Mouse (Mus musculus) layer of hippocampus, postnatal 14 days (tissue): ENCODE data around the gene Otulin. TPM values are rescaled to one million over a fixed set of nuclear protein-coding genes. Genes with fewer than 3 reads are reported as not detected.

Experiments used
- DNase-seq, 2 experiments: peaks; one replicate each; pipeline ENCODE4 v3.0.0; 2021 to 2022; ENCODE audit warnings: low spot score in 2 of 2, mixed read lengths in 1 of 2
- total RNA-seq, 2 experiments: library from RNA; stranded (reverse); gene quantifications; 2 replicates each; pipeline ENCODE4 v1.2.3; 2021

Otulin gene
- total RNA-seq, 2 experiments from 2014 or later: 22.0 to 22.4 TPM

DNA sequence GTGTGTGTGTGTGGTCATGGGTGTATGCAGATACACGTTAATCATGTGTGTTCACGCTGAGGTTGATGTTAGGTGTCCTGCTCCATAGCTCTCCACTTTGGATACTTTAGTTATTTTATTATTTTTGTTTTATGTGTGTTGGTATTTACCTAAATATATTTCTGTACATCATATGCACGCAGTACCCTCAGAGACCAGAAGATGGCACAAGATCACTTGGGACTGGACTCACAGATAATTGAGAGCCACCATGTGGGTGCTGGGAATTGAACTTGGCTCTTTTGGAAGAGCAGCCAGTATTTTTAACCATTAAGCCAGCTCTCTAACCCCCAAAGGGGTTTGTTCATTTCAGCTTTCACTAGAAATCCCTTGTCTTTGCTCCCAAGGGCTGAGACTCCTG is 48.1 kb downstream of the Otulin start:
- no peak for DNase-seq

DNA sequence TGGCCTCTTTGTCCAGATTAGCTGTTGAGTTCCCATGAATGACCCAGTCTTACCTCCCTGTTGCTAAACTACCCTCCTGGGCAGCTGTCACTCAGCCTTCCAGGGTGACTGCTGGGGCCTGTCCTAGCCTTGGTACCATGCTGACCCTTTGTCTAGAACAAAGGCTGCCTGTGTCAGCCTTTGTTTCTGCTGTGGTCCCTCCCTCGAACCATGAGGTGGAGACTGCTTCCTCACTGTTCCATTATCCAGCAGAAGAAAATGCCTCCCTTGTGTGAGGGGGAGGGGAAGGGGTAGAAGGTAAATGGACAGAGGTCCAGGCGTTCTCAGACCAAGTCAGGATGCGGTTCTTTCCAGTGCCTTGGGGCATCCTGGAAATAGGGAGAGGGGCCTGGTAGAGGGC is 48.9 kb downstream of the Otulin start:
- DNase-seq: no peak

DNA sequence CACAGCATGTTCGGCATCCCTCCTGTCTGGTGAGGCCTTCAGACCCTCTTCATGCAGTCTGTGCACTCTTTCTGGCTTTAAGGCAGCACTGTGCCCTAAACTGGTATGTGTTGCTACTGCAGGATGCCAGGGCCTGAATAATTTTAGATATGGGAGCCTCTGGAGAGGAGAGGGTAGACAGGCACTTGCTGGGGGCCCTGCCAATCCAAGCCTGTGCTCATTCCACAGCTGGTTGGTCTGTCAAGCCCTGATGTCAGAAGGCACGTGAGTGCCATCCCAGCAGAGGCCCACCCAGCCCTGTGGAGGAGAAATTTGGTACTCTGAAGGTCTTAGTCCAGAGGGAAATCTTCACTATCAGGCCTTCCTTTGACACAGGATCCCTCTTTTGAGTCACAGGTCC is 49.7 kb downstream of the Otulin start:
- no peak for DNase-seq

DNA sequence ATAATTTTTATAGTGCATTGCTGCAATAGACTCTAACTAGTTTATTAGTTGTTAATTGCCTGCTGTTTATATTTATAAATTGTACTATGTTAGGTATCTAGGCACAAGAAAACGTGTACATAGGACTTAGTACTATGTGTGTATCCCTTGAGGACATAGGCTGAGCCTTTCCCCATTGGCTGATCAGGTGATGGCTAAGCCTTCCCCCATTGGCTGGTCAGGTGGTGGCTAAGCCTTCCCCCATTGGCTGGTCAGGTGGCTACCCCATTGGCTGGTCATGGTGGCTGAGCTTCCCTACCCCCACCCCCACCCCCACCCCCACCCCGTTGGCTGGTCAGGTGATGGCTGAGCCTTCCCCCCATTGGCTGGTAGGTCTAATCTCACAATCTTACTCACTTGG is 50.6 kb downstream of the Otulin start:
- DNase-seq: no peak

DNA sequence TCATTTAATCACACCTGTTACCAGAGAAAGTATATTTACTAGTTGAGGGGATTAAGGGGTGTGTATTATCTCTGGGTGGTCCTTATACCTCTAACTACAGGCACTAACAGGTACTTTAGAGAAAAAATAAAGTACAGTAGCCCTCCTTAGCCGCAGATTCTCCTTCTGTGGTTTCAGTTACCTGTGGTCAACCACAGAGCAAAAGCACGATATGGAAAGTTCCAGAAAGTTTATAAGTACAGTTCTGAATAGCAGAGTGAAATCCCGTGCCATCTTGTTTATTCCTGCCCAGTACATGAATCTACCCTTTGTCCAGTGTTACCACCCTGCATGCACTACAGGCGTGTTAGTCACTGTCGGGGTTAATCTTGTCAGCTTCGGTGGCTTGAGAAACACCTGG is 51.6 kb downstream of the Otulin start:
- DNase-seq: no peak

DNA sequence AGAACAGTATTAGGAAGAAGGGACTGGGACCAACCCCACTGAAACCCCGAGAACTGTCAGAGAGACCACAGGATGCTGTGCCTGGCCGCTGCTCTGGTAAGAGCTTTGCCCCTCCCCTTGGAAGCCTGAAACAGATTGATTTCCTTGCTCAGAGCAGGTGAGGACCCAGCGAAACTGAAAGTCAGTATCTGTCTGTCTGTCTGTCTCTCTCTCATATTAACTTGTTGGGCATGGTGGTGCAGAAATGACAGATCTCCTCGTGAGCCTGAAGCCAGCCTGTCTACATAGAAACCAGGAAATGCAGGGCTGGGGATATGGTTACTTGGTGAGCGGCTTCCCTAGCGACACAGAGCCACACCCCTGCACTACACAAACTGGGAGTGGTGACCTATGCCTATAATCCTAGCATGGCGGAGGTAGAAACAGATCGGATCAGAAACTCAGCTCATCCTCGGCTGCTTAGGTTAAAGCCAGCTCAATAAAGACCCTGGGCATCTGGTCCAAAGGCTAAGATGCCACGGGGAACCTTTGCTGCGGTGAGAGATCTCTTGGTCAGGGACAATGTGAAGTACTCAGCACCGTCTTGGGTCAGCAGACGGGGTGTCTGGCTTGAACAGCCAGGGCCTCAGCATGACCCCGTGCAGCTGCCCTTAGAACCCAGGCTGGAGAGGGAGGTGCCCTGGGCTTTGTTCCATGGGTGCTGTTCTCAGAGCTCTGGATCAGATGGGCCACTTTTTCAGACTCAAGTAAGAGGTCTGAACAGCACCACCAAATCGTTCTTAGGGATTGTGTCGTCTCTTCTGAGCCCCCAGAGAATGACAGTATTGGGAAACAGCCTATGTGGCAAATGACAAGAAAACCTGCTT is 52.3 kb downstream of the Otulin start:
- DNase-seq: no peak

DNA sequence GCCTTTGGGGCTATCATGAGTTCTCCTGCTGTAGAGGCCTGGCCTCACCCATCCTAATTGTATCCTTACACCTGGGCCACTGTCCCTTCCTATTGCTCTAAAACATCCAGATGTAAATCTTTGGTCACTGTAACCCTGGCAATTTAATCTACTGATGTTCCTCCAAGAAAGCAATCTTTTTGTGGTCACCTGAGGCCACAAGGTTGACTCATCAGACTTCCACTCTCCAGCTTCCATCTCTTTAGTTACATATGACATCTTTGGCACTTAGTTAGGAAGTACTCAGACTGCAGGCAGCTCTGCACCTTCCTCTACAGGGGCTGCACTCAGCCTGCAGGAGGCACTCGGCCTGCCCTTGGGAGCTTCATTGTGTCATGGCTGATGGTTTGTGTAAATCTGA is 53.6 kb downstream of the Otulin start:
- no peak for DNase-seq

DNA sequence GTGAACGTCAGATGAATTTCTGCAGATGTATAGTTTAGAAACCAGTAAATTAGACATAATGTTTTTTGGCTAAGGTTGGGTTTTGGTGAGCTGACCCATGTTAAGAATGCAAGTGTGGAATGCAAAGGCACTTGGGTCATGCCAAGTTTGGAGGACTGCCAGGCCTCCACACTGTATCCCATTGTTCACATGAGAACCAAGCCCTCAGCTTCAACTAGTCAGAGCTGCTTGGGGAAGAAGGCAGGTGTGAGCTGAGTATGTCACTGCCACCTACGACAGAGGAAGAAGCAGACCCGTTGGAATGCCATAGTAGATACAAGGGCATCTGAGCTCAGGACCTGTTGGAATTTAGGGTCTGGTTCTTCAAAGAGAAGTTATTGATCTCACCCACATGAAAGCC is 54.6 kb downstream of the Otulin start:
- DNase-seq: no peak

DNA sequence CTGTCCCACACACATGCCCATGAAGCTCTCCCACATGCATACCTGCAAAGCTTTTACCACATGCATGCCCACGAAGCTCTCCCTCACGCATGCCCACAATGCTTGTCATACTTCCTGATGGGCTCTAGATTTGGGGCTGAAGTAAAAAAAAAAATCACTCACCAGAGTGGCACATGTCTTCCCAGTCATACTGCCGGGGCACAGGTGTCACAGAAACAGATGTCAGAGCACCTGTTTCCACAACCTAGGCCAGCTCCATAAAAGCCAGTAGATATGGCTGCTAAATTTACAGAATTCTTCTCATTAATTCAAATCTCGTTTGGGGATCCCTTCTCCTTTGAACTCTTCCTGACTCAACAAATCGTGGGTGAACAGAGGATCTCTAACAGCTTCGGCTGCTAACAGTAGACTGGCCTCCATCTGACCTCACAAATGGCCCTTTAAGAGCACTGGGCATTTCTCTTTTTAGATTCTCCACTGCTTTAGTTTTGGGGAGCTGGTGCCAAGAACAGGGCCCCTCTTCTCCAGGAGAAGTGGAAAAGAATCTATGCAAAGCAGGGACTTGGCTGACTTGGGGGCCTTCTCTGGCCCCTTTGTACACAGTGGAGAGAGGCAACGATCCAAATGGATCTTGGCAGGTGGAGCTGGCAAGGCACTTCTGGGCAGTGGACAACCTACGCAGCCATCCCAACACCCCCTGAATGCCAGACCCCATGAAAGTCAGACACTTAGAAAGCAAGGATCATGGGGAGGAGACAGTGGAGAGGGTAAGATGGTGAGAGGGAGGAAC is 55.3 kb downstream of the Otulin start:
- DNase-seq: peak in 1 of 2 experiments; percentile 71

DNA sequence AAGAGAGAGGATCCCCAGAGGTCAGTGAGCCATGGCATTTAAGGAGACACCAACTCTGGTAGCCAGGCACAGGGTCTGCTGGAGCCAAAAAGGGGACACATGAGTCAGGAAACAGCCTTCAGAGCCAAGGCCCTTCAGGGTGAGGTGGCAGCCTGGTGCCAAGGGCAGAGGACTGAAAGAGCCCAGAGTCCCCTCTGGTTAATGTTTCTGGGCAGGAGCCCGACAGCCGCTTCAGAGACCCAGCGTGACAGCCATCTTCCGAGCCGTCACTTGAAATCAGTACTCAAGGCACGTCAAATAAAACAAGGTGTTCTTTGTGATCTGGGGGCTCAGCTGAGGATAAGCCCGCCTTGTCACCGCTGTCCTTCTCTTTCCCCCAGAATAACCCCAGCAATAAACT is 59.3 kb downstream of the Otulin start:
- peak in 1 of 2 experiments; percentile 51 for DNase-seq

DNA sequence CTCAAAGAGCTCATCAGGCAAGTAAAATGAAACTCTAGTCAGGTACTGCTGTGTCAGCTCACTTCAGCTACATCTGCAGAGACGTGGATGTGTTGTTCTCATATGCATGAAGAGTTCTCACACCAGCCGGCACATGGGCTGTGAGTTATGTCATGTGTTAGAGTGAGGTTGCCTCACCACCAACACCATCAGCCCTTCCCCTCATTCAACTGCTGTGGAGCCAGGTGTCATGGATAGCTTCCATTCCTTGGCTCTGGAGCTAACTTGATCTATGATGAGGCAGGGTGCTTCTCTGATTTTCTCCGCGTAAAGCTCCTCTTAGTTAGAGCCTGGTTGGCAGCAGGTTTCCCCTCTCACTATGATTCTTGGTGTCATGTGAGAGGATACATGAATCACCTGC is 60.1 kb downstream of the Otulin start:
- no peak for DNase-seq

DNA sequence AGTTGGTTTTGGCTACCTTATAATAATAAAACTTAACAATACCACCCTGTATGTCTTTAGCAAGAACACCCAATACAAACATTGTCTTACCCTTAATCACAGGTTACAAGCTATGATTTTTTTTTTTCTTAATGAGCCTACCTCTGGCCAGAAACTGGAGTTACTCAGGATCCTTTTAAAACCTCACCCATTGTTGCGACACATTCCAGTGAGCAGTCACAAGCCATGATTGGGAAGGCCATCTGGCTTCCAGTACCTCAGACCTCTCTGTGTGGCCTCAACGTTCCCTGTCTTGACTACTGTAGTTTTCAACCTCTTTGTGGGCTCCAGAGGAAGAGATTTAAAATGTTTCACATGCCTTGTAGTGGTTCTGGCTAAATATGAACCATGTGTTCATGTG is 60.6 kb downstream of the Otulin start:
- no peak for DNase-seq

DNA sequence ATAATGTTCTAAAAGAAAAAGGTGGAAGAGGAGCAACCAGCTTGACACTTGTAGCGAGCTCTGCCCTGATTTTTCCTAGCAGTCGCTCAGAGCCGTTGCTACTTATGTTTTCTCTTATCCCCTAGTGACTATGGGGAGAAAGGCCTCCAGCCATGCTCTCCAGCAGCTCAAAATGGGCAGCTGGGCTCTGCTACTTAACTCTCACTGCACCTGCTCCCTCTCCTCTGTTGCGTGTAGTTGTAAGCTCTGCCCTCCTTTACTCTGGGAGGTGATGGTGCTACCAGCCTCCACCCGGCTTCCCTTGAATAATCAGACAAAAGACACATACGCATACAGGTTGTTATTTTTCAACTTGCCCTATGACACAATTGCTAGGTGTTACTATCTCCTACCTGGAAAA is 62.1 kb downstream of the Otulin start:
- DNase-seq: no peak

DNA sequence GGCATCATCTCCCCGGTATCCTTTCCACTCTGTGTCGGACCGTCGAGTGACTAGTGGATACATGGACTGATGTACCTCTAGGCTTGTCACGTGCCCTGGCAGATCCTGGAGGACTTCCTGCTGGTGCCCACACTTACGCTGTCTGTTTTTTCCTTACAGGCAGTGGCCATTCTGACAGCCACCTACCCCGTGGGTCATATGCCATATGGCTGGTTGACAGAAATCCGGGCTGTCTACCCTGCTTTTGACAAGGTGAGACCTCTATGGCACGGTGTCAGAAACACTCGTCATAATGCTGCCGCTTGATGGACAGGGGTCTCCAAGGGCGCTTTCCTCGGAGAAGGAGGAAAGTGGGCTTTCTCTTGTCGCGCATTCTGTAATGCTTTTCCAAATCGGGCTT is 63.1 kb downstream of the Otulin start:
- no peak for DNase-seq

DNA sequence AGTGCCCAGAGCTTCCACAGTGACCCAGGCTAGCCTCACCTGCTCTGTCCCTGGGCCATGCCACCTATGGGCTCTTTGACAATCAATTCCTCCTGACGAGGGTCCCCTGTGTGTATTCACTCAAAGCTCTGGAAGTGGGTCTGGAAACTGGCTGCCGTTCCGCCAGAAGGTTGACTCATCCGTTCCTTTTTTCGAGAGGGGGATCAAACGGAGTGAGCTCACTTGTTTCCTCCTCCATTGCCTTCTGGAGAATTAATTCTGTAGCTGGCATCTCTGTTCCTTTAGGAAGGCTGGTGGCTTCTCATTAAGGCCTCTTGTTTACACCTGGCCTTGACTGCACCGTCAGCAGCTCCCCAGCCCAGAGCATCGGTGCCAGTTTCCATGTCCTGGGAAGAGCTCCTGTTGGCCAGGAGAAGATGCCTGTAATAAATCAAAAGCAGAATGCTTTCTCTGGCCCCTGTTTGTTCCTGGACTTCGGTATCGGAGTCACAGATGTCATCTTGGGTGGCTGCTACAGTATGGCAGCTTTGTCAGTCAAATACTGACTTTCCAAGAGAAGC is 64.8 kb downstream of the Otulin start:
- DNase-seq: peak in 1 of 2 experiments; percentile 52

DNA sequence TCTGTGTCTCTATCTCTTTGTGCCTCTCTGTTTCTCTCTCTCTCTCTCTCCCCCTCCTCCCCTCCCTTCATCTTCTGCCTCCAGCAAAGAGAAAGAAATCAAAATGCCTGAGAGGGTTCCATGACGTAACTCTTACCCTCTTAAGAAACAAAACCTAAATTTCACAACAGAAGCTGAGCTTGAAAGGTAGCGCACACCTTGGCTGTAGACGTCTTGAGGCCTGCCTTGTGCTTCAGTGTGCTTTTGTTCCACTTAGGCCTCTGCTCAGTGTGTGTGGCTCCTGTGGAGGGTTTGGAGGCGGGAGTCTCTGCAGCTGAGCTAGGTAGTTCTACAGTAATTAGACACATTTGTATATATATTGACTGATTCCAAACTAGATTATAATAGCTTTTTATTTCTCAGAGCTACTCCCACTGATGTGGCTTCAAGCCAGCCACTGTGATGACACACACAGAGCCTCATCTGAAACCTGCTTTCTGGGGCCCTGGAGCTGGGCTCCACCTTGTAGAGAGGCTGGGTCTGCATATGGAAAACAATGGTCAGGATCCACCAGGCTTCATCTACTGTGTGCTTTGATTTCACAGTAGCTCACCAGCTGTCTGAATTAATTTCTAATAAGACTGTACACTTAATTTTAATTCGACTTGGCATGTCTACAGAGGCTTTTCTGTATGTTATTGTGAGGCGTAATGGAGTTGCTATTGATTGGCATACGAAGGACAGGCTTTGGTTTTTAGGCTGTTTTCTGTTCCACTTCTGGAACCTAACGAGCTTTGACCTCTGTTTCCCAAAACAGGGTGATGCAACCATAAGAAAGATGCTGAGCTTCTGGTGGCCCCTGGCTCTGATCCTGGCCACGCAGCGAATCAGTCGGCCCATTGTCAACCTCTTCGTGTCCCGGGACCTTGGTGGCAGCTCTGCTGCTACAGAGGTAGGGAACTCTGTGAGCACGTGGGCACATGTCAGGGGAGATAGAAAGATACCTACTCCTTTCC is 66.1 kb downstream of the Otulin start:
- DNase-seq: peak in 1 of 2 experiments; percentile 55

DNA sequence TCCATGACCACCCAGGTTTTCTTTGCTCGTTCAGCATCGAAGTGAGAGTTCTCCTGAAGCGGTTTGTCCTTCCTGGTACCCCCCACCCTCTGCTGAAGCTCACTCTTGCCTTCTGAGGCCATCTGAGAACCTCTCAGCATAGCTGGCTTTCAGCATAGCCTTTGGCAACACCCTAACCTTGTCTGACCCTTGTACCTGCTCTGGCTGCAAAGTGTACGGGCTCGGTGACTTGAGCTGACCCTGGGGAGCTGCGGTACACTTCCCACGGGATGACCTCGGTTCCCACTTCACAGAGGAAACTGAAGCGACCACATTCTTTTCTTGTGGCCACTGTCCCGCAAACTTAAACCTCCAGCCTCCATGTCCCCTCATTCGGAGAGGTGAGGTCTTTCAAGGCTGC is 70.2 kb downstream of the Otulin start:
- DNase-seq: no peak

DNA sequence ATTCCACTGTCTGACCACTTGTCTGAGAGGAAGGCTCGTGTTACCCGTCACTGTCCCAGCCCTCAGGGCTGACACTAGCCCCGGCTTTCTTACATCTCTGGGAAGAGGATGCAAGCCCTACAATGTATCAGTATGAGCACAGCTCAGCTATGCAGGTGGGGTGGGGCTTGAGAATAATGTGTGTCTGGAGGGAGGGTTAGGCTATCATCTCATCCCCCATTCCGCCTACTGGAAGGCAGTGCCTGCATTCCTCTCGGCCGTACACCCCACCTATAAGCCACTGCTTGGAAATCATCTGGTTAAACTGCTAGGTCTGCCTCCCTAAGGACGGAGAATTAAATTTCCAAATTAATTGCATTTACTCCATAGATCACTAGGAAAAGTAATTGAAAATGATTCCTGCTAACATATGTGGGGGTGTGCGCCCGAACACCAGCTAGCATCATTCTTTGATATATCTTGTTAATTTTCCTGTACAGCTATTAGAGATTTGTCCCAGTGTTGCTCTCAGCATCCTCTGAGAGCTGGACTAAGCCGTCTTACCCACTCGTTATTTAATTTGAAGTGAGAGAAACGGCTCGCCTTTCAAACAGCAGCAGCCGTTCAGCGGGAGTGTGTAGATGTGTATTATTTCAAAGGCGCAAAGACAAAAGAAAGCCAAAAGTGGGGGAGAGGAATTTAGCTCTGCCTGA is 71.9 kb downstream of the Otulin start:
- DNase-seq: no peak

DNA sequence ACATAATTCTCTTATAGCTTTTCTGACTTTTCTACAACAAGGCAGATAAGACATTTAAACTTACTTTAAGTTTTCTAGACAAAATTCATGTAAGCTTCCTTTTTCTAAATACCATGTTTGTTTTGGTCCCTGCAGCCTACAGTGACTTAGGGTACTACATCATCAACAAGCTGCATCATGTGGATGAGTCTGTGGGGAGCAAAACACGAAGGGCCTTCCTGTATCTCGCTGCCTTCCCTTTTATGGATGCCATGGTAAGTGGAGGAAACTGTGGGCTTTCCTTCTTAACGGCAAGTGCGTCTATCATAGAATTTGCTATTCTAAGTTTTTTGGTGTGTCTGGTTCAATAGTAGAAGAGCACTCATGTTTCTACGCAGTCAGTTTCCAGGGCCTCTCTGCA is 76.9 kb downstream of the Otulin start:
- no peak for DNase-seq

DNA sequence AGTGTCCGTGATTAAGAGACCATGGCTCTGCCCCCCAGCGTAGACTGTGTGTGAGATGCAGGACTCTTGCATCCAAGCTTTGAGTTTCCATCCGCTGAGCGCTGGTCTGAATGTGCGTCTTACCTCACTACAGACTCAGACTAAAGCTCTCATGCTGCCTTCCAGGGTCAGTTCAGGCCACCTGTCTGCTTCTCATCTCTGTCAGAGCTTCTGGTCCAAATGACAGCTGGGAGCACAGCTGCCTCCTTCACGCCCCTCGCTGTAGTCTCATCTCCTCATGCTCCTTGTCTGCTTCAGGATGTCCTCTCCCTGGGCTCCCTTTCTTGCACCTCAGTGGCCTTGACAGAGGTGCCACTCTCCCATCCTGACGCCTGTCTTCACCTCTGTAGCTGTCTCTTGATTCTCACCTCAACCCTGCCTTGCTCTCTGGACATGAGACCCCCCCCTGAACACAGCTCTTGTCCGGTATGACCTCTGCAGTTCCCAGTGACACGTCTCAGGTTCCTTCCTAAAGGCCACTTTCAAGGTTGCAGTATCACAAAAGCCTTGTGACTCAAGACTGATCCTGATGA is 78.3 kb downstream of the Otulin start:
- no peak for DNase-seq
